16 mouse cellular contexts compared by ENCODE assay signal in genomic region chr8:126973686-126974265, GRCm38 (mm10). TPM values are rescaled to one million over a fixed set of nuclear protein-coding genes. Genes with fewer than 3 reads are reported as not detected.
A peak's percentile ranks its signal among the peaks of the same experiment; 100 is the strongest.
DNase-seq lines count a peak whose midpoint lies in the region; ATAC-seq and TF ChIP-seq lines count a peak whose summit lies in the region.
"Had no signal": no experiment of that assay in that cellular context is flagged by ENCODE, and none has a peak within 500 bp of the region (broad histone marks: within the 10 kb centered on the region; RNA-seq: fewer than 3 reads in every experiment).

No protein-coding gene starts in this region.

- 73% methylated on average over 9 of the region's 9 CpGs for WGBS in forebrain, embryonic 11.5 days
- WGBS in forebrain, embryonic 14.5 days: 72% methylated on average over 9 of the region's 9 CpGs
- 77% methylated on average over 9 of the region's 9 CpGs for WGBS in cerebellum, adult 2 months

- DNase-seq in forebrain, embryonic 11.5 days (ENCODE audit: low spot score): peak; percentile 26
- DNase-seq in forebrain, embryonic 14.5 days (ENCODE audit: low spot score): no peak
- peak; percentile 23 for DNase-seq in CD4-positive helper T cell, adult 2 months (ENCODE audit: low read depth, low spot score)
- DNase-seq in cerebellum, adult 2 months: no peak
- DNase-seq in cerebellum, postnatal 25 days: no peak
- no peak for DNase-seq in testis, postnatal 14 days (ENCODE audit: low spot score)
- DNase-seq: cerebellum, postnatal 14 days; heart, adult 2 months; lung, adult 18-20 months had no signal

- peaks cover 3% of the 10 kb centered on the region; the same call in 1 of the 2 replicates for H3K4me1 ChIP-seq in forebrain, embryonic 11.5 days (replicated peaks; ENCODE audit: control insufficient read depth, insufficient read depth, low read length)
- peaks cover 3% of the 10 kb centered on the region; the same call in 1 of the 2 replicates for H3K4me1 ChIP-seq in forebrain, embryonic 14.5 days (ENCODE audit: control insufficient read depth, insufficient read depth, low read length)
- no peaks in the 10 kb centered on the region for H3K4me1 ChIP-seq in cerebellum, adult 2 months (ENCODE audit: control insufficient read depth, insufficient read depth, low read length)

- no peak overlapping the region for H3K27ac ChIP-seq in forebrain, embryonic 11.5 days (ENCODE audit: low read depth, low read length)
- no peak overlapping the region for H3K27ac ChIP-seq in forebrain, embryonic 14.5 days (ENCODE audit: low read depth, low read length)
- H3K27ac ChIP-seq in cerebellum, adult 2 months (ENCODE audit: insufficient read depth, low read length): no peak overlapping the region
- H3K27ac ChIP-seq: embryonic facial prominence, embryonic 12.5 days; heart, adult 2 months; heart, embryonic 15.5 days; midbrain, embryonic 10.5 days; stomach, embryonic 15.5 days had no signal

- H3K9me3 ChIP-seq in forebrain, embryonic 11.5 days (ENCODE audit: control insufficient read depth, low read length): no peaks in the 10 kb centered on the region
- no peaks in the 10 kb centered on the region for H3K9me3 ChIP-seq in forebrain, embryonic 14.5 days (replicated peaks; ENCODE audit: control insufficient read depth, low read length)
- H3K9me3 ChIP-seq: embryonic facial prominence, embryonic 12.5 days; heart, embryonic 15.5 days; midbrain, embryonic 10.5 days; stomach, embryonic 15.5 days had no signal

- no peak overlapping the region for H3K4me2 ChIP-seq in forebrain, embryonic 11.5 days (ENCODE audit: low read depth, low read length, severe bottlenecking)
- no peak overlapping the region for H3K4me2 ChIP-seq in forebrain, embryonic 14.5 days (ENCODE audit: low read length)
- H3K4me2 ChIP-seq: embryonic facial prominence, embryonic 12.5 days; heart, embryonic 15.5 days; stomach, embryonic 15.5 days had no signal

- H3K9ac ChIP-seq in forebrain, embryonic 11.5 days (ENCODE audit: low read length): no peak overlapping the region
- no peak overlapping the region for H3K9ac ChIP-seq in forebrain, embryonic 14.5 days (ENCODE audit: low read length)
- H3K9ac ChIP-seq: embryonic facial prominence, embryonic 12.5 days; heart, embryonic 15.5 days; stomach, embryonic 15.5 days had no signal

- no peak for TF ChIP-seq CTCF in cerebellum, adult 2 months (IDR thresholded peaks at IDR 0.05; ENCODE audit: borderline replicate concordance, insufficient read depth, low read depth, low read length)

- no peak for ATAC-seq in forebrain, embryonic 11.5 days (replicated peaks; ENCODE audit: low FRiP score)
- no peak for ATAC-seq in forebrain, embryonic 14.5 days
- peak; percentile 11 for ATAC-seq in granulocyte monocyte progenitor cell, adult 5-6 weeks (replicated peaks; ENCODE audit: poor library complexity, severe bottlenecking)
- peak; percentile 17 for ATAC-seq in megakaryocyte progenitor cell, adult 5-6 weeks (replicated peaks; ENCODE audit: poor library complexity)
- ATAC-seq: inflammation-experienced regulatory T-cells, adult 6 months had no signal

- no peaks in the 10 kb centered on the region for H3K36me3 ChIP-seq in forebrain, embryonic 11.5 days (ENCODE audit: control insufficient read depth, insufficient read depth, low read length)
- H3K36me3 ChIP-seq in forebrain, embryonic 14.5 days (ENCODE audit: control insufficient read depth, insufficient read depth, low read length): peaks cover 3% of the 10 kb centered on the region; the same call in 1 of the 2 replicates
- H3K36me3 ChIP-seq: stomach, embryonic 15.5 days had no signal

- peaks cover 2% of the 10 kb centered on the region; the same call in 1 of the 2 replicates for H3K27me3 ChIP-seq in forebrain, embryonic 11.5 days (ENCODE audit: control insufficient read depth, insufficient read depth, low read length)
- no peaks in the 10 kb centered on the region; the same call in 1 of the 2 replicates for H3K27me3 ChIP-seq in forebrain, embryonic 14.5 days (replicated peaks; ENCODE audit: control insufficient read depth, insufficient read depth, low read length)
- no peaks in the 10 kb centered on the region for H3K27me3 ChIP-seq in cerebellum, adult 2 months (ENCODE audit: control insufficient read depth, insufficient read depth, low read length)
- H3K27me3 ChIP-seq: stomach, embryonic 15.5 days had no signal

- no peak for TF ChIP-seq POLR2A in cerebellum, adult 2 months (IDR thresholded peaks at IDR 0.05; ENCODE audit: borderline replicate concordance, insufficient read depth, low read length)

- no peak overlapping the region for H3K4me3 ChIP-seq in forebrain, embryonic 11.5 days (ENCODE audit: low read depth, low read length)
- no peak overlapping the region for H3K4me3 ChIP-seq in forebrain, embryonic 14.5 days (ENCODE audit: low read depth, low read length)
- no peak overlapping the region for H3K4me3 ChIP-seq in cerebellum, adult 2 months (replicated peaks; ENCODE audit: insufficient read depth, low read depth, low read length)
- H3K4me3 ChIP-seq: embryonic facial prominence, embryonic 12.5 days; heart, adult 2 months; heart, embryonic 15.5 days; midbrain, embryonic 10.5 days; stomach, embryonic 15.5 days had no signal

RNA-seq across cellular contexts. Expression of gene Rbm34, which starts 2.9 kb away (rescaled TPM):
- 29.8 and 31.1 TPM in 2 replicates for polyA plus RNA-seq in forebrain, embryonic 11.5 days (2014; fragmentation: Nextera tagmentation; extraction: Ambion mirVana)
- polyA plus RNA-seq in forebrain, embryonic 14.5 days (2014; fragmentation: Nextera tagmentation; extraction: Ambion mirVana): 19.7 and 22.1 TPM in 2 replicates
- 27.7 and 28.9 TPM in 2 replicates for total RNA-seq in granulocyte monocyte progenitor cell, adult 5-6 weeks (2014; fragmentation: Nextera tagmentation)
- total RNA-seq in granulocyte monocyte progenitor cell, adult 5-6 weeks (2017): 41.9 and 44.5 TPM in 2 replicates
- total RNA-seq in megakaryocyte progenitor cell, adult 5-6 weeks (2015): 35.8 and 40.0 TPM in 2 replicates
- total RNA-seq in megakaryocyte progenitor cell, adult 5-6 weeks (2017): 51.6 and 52.3 TPM in 2 replicates
- polyA plus RNA-seq in cerebellum, adult 2 months (2012; rRNA removed): 10.6 and 10.8 TPM in 2 replicates

RNA-seq across cellular contexts. Expression of gene Tomm20, which starts 28.1 kb away (rescaled TPM):
- polyA plus RNA-seq in forebrain, embryonic 11.5 days (2014; fragmentation: Nextera tagmentation; extraction: Ambion mirVana): 219 and 231 TPM in 2 replicates
- 218 and 229 TPM in 2 replicates for polyA plus RNA-seq in forebrain, embryonic 14.5 days (2014; fragmentation: Nextera tagmentation; extraction: Ambion mirVana)
- 72.5 and 80.0 TPM in 2 replicates for total RNA-seq in granulocyte monocyte progenitor cell, adult 5-6 weeks (2014; fragmentation: Nextera tagmentation)
- total RNA-seq in granulocyte monocyte progenitor cell, adult 5-6 weeks (2017): 237 and 273 TPM in 2 replicates
- 118 and 141 TPM in 2 replicates for total RNA-seq in megakaryocyte progenitor cell, adult 5-6 weeks (2015)
- total RNA-seq in megakaryocyte progenitor cell, adult 5-6 weeks (2017): 182 and 238 TPM in 2 replicates
- 195 and 202 TPM in 2 replicates for polyA plus RNA-seq in cerebellum, adult 2 months (2012; rRNA removed)

Comparison
In these comparisons a context has a peak if more than half of its experiments do, and no peak if none do; other contexts are left out.
1. DNase-seq: peak in forebrain, embryonic 11.5 days (single experiment) and CD4-positive helper T cell, adult 2 months (single experiment); none in forebrain, embryonic 14.5 days (single experiment), cerebellum, adult 2 months (0 of 2), cerebellum, postnatal 25 days (0 of 2) and testis, postnatal 14 days (single experiment).
2. ATAC-seq: peak in granulocyte monocyte progenitor cell, adult 5-6 weeks (single experiment) and megakaryocyte progenitor cell, adult 5-6 weeks (single experiment); none in forebrain, embryonic 11.5 days (single experiment) and forebrain, embryonic 14.5 days (single experiment).